In the genomic region with DNA sequence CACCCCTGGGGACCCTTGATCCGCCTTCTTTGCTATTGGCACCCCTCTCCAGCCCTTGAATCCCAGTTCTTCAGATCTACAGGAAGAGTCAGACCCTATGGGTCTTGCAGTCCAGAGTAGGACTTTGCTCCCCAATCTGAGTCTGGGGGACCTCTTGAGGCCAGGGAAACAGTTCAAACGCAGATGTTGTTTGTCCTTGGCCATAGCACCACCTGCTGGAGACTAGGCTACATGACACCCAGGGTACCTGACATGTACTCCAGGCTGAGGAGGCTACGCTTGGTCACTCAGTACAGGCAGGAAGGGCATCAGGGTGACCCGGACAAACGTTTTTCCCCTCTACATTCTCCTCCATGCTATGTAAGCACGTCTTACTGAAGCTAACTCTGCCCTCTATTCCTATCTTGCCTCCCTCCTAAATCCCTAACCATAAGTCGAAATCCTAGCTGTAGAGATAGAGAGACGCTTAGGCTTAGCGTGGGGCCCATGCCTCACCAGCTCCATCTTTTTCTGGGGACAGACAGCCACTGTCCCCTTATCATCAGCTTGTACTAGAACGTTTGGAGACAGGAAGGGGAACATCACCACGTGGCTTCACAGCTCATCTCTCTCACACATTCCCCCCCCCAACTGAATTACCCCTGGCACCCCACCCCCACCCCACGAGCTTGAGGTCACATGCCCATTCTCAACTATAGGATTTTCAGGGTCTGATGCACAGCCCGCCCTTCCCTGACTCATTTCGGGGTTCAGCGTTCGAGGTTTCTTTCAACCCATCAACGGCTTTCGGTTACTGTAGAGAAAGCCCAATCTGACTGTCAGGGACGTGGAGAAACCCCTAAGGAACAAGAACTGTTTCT, we compare ENCODE assay signal across 9 mouse cellular contexts. TPM values are rescaled to one million over a fixed set of nuclear protein-coding genes. Genes with fewer than 3 reads are reported as not detected.
DNase-seq lines count a peak whose midpoint lies in the region; ATAC-seq and TF ChIP-seq lines count a peak whose summit lies in the region.
"Had no signal": no experiment of that assay in that cellular context is flagged by ENCODE, and none has a peak within 500 bp of the region (broad histone marks: within the 10 kb centered on the region; RNA-seq: fewer than 3 reads in every experiment).

No protein-coding gene starts in this region.

- no peaks in the 10 kb centered on the region for H3K27me3 ChIP-seq in embryonic facial prominence, embryonic 13.5 days
- peaks cover 4% of the 10 kb centered on the region for H3K27me3 ChIP-seq in heart, embryonic 11.5 days (ENCODE audit: control insufficient read depth, insufficient read depth, low read length)
- H3K27me3 ChIP-seq in kidney, embryonic 15.5 days, result no peaks in the 10 kb centered on the region
- H3K27me3 ChIP-seq in liver, embryonic 11.5 days (replicated peaks; ENCODE audit: control insufficient read depth, insufficient read depth, low read length), result peaks cover 11% of the 10 kb centered on the region
- no peaks in the 10 kb centered on the region for H3K27me3 ChIP-seq in testis, adult 2 months (ENCODE audit: control insufficient read depth, insufficient read depth, low read length)

- H3K36me3 ChIP-seq in embryonic facial prominence, embryonic 13.5 days, result no peaks in the 10 kb centered on the region
- no peaks in the 10 kb centered on the region for H3K36me3 ChIP-seq in heart, embryonic 11.5 days (ENCODE audit: control insufficient read depth, insufficient read depth, low read length)
- no peaks in the 10 kb centered on the region for H3K36me3 ChIP-seq in kidney, embryonic 15.5 days
- H3K36me3 ChIP-seq in liver, embryonic 11.5 days (ENCODE audit: control insufficient read depth, insufficient read depth, low read length), result no peaks in the 10 kb centered on the region
- H3K36me3 ChIP-seq in testis, adult 2 months (ENCODE audit: control insufficient read depth, insufficient read depth, low read length), result no peaks in the 10 kb centered on the region
- H3K36me3 ChIP-seq: liver, embryonic 15.5 days had no signal

- no peak for TF ChIP-seq POLR2A in testis, adult 2 months (IDR thresholded peaks at IDR 0.05; ENCODE audit: control insufficient read depth, low read depth, low read length)

- H3K27ac ChIP-seq in embryonic facial prominence, embryonic 13.5 days, result peak overlapping the region; percentile 97
- no peak overlapping the region for H3K27ac ChIP-seq in heart, embryonic 11.5 days (ENCODE audit: low read depth, low read length)
- peak overlapping the region; percentile 94 for H3K27ac ChIP-seq in kidney, embryonic 15.5 days
- H3K27ac ChIP-seq in liver, embryonic 11.5 days (ENCODE audit: low read depth, low read length), result no peak overlapping the region; the same call in 1 of the 2 replicates
- H3K27ac ChIP-seq in testis, adult 2 months (ENCODE audit: control insufficient read depth, insufficient read depth, low read depth, low read length), result no peak overlapping the region
- H3K27ac ChIP-seq: liver, embryonic 15.5 days had no signal

- H3K4me1 ChIP-seq in embryonic facial prominence, embryonic 13.5 days, result peaks cover 42% of the 10 kb centered on the region
- peaks cover 41% of the 10 kb centered on the region for H3K4me1 ChIP-seq in heart, embryonic 11.5 days (ENCODE audit: control insufficient read depth, insufficient read depth, low read length)
- peaks cover 39% of the 10 kb centered on the region for H3K4me1 ChIP-seq in kidney, embryonic 15.5 days
- peaks cover 36% of the 10 kb centered on the region for H3K4me1 ChIP-seq in liver, embryonic 11.5 days (replicated peaks; ENCODE audit: control insufficient read depth, insufficient read depth, low read length)
- H3K4me1 ChIP-seq in testis, adult 2 months (ENCODE audit: control insufficient read depth, insufficient read depth, low read length), result no peaks in the 10 kb centered on the region; the same call in 1 of the 2 replicates

- peak; percentile 92 for DNase-seq in CD4-positive, CD25-positive, alpha-beta regulatory T cell, adult 2 months (ENCODE audit: low read depth, low spot score)
- DNase-seq in adrenal gland, postnatal 14 days, result peak; percentile 86
- peak; percentile 72 for DNase-seq in liver, embryonic 11.5 days (ENCODE audit: low spot score)
- peak; percentile 90 for DNase-seq in neural tube, embryonic 10.5 days (ENCODE audit: extremely low spot score, low spot score)

- ATAC-seq in embryonic facial prominence, embryonic 13.5 days (ENCODE audit: insufficient number of reproducible peaks, insufficient read depth, low FRiP score, low TSS enrichment, low read depth), result no peak
- peak; percentile 13; the same call in 1 of the 2 replicates for ATAC-seq in heart, embryonic 11.5 days (replicated peaks; ENCODE audit: insufficient number of reproducible peaks, low FRiP score, low TSS enrichment)
- peak; percentile 55 for ATAC-seq in kidney, embryonic 15.5 days (replicated peaks; ENCODE audit: low FRiP score)
- peak; percentile 55 for ATAC-seq in liver, embryonic 11.5 days (replicated peaks; ENCODE audit: low FRiP score)

- H3K9me3 ChIP-seq in embryonic facial prominence, embryonic 13.5 days, result no peaks in the 10 kb centered on the region
- H3K9me3 ChIP-seq in heart, embryonic 11.5 days (replicated peaks; ENCODE audit: control insufficient read depth, low read length), result no peaks in the 10 kb centered on the region
- H3K9me3 ChIP-seq in kidney, embryonic 15.5 days (replicated peaks), result no peaks in the 10 kb centered on the region
- no peaks in the 10 kb centered on the region for H3K9me3 ChIP-seq in liver, embryonic 11.5 days (ENCODE audit: control insufficient read depth, low read length)
- H3K9me3 ChIP-seq: liver, embryonic 15.5 days had no signal

- no peak overlapping the region for H3K4me3 ChIP-seq in embryonic facial prominence, embryonic 13.5 days
- H3K4me3 ChIP-seq in heart, embryonic 11.5 days (ENCODE audit: low read depth, low read length), result no peak overlapping the region
- no peak overlapping the region for H3K4me3 ChIP-seq in kidney, embryonic 15.5 days (replicated peaks)
- H3K4me3 ChIP-seq in liver, embryonic 11.5 days (ENCODE audit: low read depth, low read length), result no peak overlapping the region
- no peak overlapping the region for H3K4me3 ChIP-seq in testis, adult 2 months (ENCODE audit: control insufficient read depth, low read depth, low read length)
- H3K4me3 ChIP-seq: liver, embryonic 15.5 days had no signal

- 47% methylated on average over 19 of the region's 19 CpGs for WGBS in embryonic facial prominence, embryonic 13.5 days
- 38% methylated on average over 19 of the region's 19 CpGs for WGBS in heart, embryonic 11.5 days (ENCODE audit: insufficient replicate concordance)
- WGBS in kidney, embryonic 15.5 days, result 48% methylated on average over 19 of the region's 19 CpGs
- 38% methylated on average over 19 of the region's 19 CpGs for WGBS in liver, embryonic 11.5 days

- TF ChIP-seq CTCF in testis, adult 2 months (IDR thresholded peaks at IDR 0.05; ENCODE audit: control insufficient read depth, insufficient read depth, insufficient replicate concordance, low read depth, low read length), result peak; percentile 97; the same call in 1 of the 2 replicates

- H3K4me2 ChIP-seq in embryonic facial prominence, embryonic 13.5 days, result peak overlapping the region; percentile 41
- H3K4me2 ChIP-seq in heart, embryonic 11.5 days, result no peak overlapping the region
- H3K4me2 ChIP-seq in kidney, embryonic 15.5 days, result 0 out of 2 replicates have a peak overlapping the region, but pooled peaks have one; percentile 1
- H3K4me2 ChIP-seq in liver, embryonic 11.5 days, result peak overlapping the region; percentile 14; the same call in 1 of the 2 replicates
- H3K4me2 ChIP-seq: liver, embryonic 15.5 days had no signal

- H3K9ac ChIP-seq in embryonic facial prominence, embryonic 13.5 days, result 0 out of 2 replicates have a peak overlapping the region, but pooled peaks have one; percentile 16
- H3K9ac ChIP-seq in heart, embryonic 11.5 days (ENCODE audit: low read depth, low read length), result 0 out of 2 replicates have a peak overlapping the region, but pooled peaks have one; percentile 24
- H3K9ac ChIP-seq in kidney, embryonic 15.5 days, result no peak overlapping the region
- H3K9ac ChIP-seq in liver, embryonic 11.5 days (ENCODE audit: low read depth, low read length), result no peak overlapping the region
- H3K9ac ChIP-seq: liver, embryonic 15.5 days had no signal

RNA-seq across cellular contexts. Expression of a gene that starts 4.7 kb away (rescaled TPM):
- total RNA-seq in adrenal gland, postnatal 14 days (2021), result 0.48 and 10.5 TPM in 2 replicates
- polyA plus RNA-seq in embryonic facial prominence, embryonic 13.5 days (2015; fragmentation: Nextera tagmentation; extraction: Ambion mirVana), result 0.30 and 0.69 TPM in 2 replicates
- polyA plus RNA-seq in heart, embryonic 11.5 days (2014; fragmentation: Nextera tagmentation; extraction: Ambion mirVana), result 0.21 and 0.36 TPM in 2 replicates
- 0.17 and 0.18 TPM in 2 replicates for polyA plus RNA-seq in kidney, embryonic 15.5 days (2015; fragmentation: Nextera tagmentation; extraction: Ambion mirVana)
- polyA plus RNA-seq in liver, embryonic 11.5 days (2014; fragmentation: Nextera tagmentation; extraction: Ambion mirVana), result 0.36 and 0.58 TPM in 2 replicates
- 0.76 and 2.0 TPM in 2 replicates for polyA plus RNA-seq in testis, adult 2 months (2012; rRNA removed)

Comparison
In these comparisons a context has a peak if more than half of its experiments do, and no peak if none do; other contexts are left out.
1. H3K27ac ChIP-seq: peak in embryonic facial prominence, embryonic 13.5 days (single experiment) and kidney, embryonic 15.5 days (single experiment); none in heart, embryonic 11.5 days (single experiment), liver, embryonic 11.5 days (single experiment) and testis, adult 2 months (single experiment).
2. H3K9ac ChIP-seq: peak in embryonic facial prominence, embryonic 13.5 days (single experiment) and heart, embryonic 11.5 days (single experiment); none in kidney, embryonic 15.5 days (single experiment) and liver, embryonic 11.5 days (single experiment).
3. Peak in every context shown above with its lines, with median percentiles within 50 percentile points of each other: DNase-seq.